Mouse (Mus musculus): ENCODE data around the gene Tmem41b.
A peak's percentile ranks its signal among the peaks of the same experiment; 100 is the strongest.

DNA sequence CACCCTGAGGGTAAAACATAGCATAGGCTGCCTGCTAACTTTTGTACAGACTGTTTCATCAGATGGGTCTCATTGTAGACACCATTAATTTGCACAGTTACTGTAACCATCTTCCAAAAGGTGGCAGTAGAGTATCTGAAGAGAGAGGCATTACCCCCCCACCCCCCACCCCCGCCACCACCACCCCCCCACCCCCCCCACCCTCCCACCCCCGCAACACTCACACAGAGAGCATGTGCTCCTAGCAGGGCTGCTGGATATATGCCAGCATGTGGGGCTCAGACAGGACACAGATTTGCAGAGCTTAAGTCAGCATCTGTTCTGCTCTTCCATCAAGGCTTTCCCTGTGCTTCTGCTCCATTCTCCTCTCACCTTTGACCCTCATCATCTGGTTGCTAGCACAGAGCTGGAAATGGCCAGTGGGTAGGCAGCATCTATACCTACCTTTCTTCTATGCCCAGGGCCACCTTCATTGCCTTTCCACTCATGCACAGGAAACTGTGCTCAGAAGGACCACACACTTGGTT lies 17.7 kb downstream of the Tmem41b start:
- peak; percentile 21 for TF ChIP-seq CTCF (IDR thresholded peaks at IDR 0.05; ENCODE audit: low read depth)
- TF ChIP-seq EP300 (IDR thresholded peaks at IDR 0.05; ENCODE audit: low read depth), result no peak
